Mouse (Mus musculus) midbrain, postnatal 0 days (tissue): Measurements from ENCODE around the gene Nrxn2. TPM values are rescaled to one million over a fixed set of nuclear protein-coding genes. Genes with fewer than 3 reads are reported as not detected.

Source experiments
- ATAC-seq: fragments of 200-750 bp; cut with Nextera tagmentation; 2 replicates; pipeline ENCODE4 v1.8.0; 2017; ENCODE audit warnings: moderate number of reproducible peaks, mild to moderate bottlenecking, moderate TSS enrichment, moderate library complexity; ENCODE audit not compliant: low FRiP score
- DNase-seq: peaks from one replicate; pipeline ENCODE4 v3.0.0-alpha.2; 2015; ENCODE audit warnings: low spot score
- H3K27ac ChIP-seq: fragments of 300-500 bp; sonication (generic); 2 replicates; pipeline ENCODE4 v1.5.1; 2014; ENCODE audit warnings: low read depth, mild to moderate bottlenecking, low read length, mixed read lengths
- H3K27me3 ChIP-seq: fragments of 300-500 bp; sonication (generic); 2 replicates; pipeline ENCODE4 v1.6.1; 2014; ENCODE audit warnings: low read length, control low read depth, mixed read lengths; ENCODE audit not compliant: insufficient read depth
- H3K36me3 ChIP-seq: fragments of 300-500 bp; sonication (generic); 2 replicates; pipeline ENCODE4 v1.6.1; 2014; ENCODE audit warnings: low read length, control low read depth, mixed read lengths; ENCODE audit not compliant: insufficient read depth
- H3K4me1 ChIP-seq: fragments of 300-500 bp; sonication (generic); 2 replicates; pipeline ENCODE4 v1.6.1; 2014; ENCODE audit warnings: mild to moderate bottlenecking, control low read depth, antibody characterized with exemption, low read length, mixed read lengths; ENCODE audit not compliant: insufficient read depth
- H3K4me2 ChIP-seq: fragments of 300-500 bp; sonication (generic); 2 replicates; pipeline ENCODE4 v1.6.1; 2014; ENCODE audit warnings: low read depth, mild to moderate bottlenecking, low read length, mixed read lengths; ENCODE audit not compliant: poor library complexity, severe bottlenecking
- H3K4me3 ChIP-seq: fragments of 300-500 bp; sonication (generic); 2 replicates; pipeline ENCODE4 v1.5.1; 2014; ENCODE audit warnings: low read depth, mild to moderate bottlenecking, low read length, moderate library complexity
- H3K9ac ChIP-seq: fragments of 300-500 bp; sonication (generic); replicated peaks from 2 replicates; pipeline ENCODE4 v1.6.1; 2014; ENCODE audit warnings: mild to moderate bottlenecking, low read length, moderate library complexity, mixed read lengths; ENCODE audit not compliant: poor library complexity, severe bottlenecking
- H3K9me3 ChIP-seq: fragments of 300-500 bp; sonication (generic); 2 replicates; pipeline ENCODE4 v1.6.1; 2016; ENCODE audit warnings: low read length, control low read depth
- CTCF ChIP-seq: IDR thresholded peaks from 2 replicates; pipeline ENCODE4 v1.5.1; 2016; ENCODE audit warnings: antibody characterized with exemption, mild to moderate bottlenecking
- WGBS: fragments of 180-500 bp; shearing (Covaris S2); extraction: QIAGEN DNeasy Blood & Tissue Kit; methylation state at CpG from one replicate; pipeline ENCODE4 v1.1.7; 2014; 5-methylcytosine and 5-hydroxymethylcytosine counted together
- polyA plus RNA-seq: library from polyadenylated mRNA; unstranded; fragments of >200 nt; fragmentation: Nextera tagmentation; extraction: Ambion mirVana; gene quantifications from 2 replicates; pipeline ENCODE4 v1.2.1, GENCODE M21; 2015
- total RNA-seq: library from RNA; depleted of rRNA; stranded (reverse); fragments of >200 nt; gene quantifications from 2 replicates; pipeline ENCODE4 v1.2.3, GENCODE M21; 2014

Nrxn2 gene
- total and polyA plus RNA-seq, 2 experiments from 2014 or later = 75.7 to 382 TPM

GRCm38 (mm10) chr19:6407109-6407508 lies 11.4 kb upstream of the Nrxn2 start:
- Histone ChIP-seq H3K27ac (no peak overlapping the region), H3K4me2 (no peak overlapping the region), H3K4me1 (peaks cover 2% of the 10 kb centered on the region; the same call in 1 of the 2 replicates), H3K36me3 (peaks cover 31% of the 10 kb centered on the region), H3K9me3 (no peaks in the 10 kb centered on the region), H3K9ac (no peak overlapping the region), H3K4me3 (no peak overlapping the region), H3K27me3 (no peaks in the 10 kb centered on the region; the same call in 1 of the 2 replicates)
- no peak for ATAC-seq
- WGBS = 76% methylated on average over 8 of the region's 8 CpGs
- no peak for TF ChIP-seq CTCF
- DNase-seq = no peak

GRCm38 (mm10) chr19:6407816-6408510 lies 10.6 kb upstream of the Nrxn2 start:
- H3K4me3 ChIP-seq = no peak overlapping the region
- no peak overlapping the region for H3K27ac ChIP-seq
- ATAC-seq = no peak
- WGBS = 51% methylated on average over 16 of the region's 16 CpGs
- H3K27me3 ChIP-seq = no peaks in the 10 kb centered on the region
- H3K36me3 ChIP-seq = peaks cover 26% of the 10 kb centered on the region
- no peaks in the 10 kb centered on the region for H3K4me1 ChIP-seq
- H3K4me2 ChIP-seq = no peak overlapping the region
- DNase-seq = no peak
- H3K9me3 ChIP-seq = no peaks in the 10 kb centered on the region
- no peak for TF ChIP-seq CTCF
- no peak overlapping the region for H3K9ac ChIP-seq

GRCm38 (mm10) chr19:6408749-6409148 lies 9.8 kb upstream of the Nrxn2 start:
- Histone ChIP-seq H3K4me2 (no peak overlapping the region), H3K27ac (no peak overlapping the region), H3K9me3 (no peaks in the 10 kb centered on the region), H3K36me3 (peaks cover 27% of the 10 kb centered on the region), H3K4me3 (no peak overlapping the region), H3K27me3 (no peaks in the 10 kb centered on the region), H3K9ac (no peak overlapping the region), H3K4me1 (no peaks in the 10 kb centered on the region)
- DNase-seq (no peak), ATAC-seq (no peak)
- 80% methylated on average over 8 of the region's 8 CpGs for WGBS
- TF ChIP-seq CTCF = no peak

GRCm38 (mm10) chr19:6409176-6409575 lies 9.4 kb upstream of the Nrxn2 start:
- Histone ChIP-seq H3K9ac (no peak overlapping the region), H3K27me3 (no peaks in the 10 kb centered on the region), H3K27ac (no peak overlapping the region), H3K4me3 (no peak overlapping the region), H3K4me1 (no peaks in the 10 kb centered on the region), H3K4me2 (no peak overlapping the region), H3K9me3 (no peaks in the 10 kb centered on the region), H3K36me3 (peaks cover 29% of the 10 kb centered on the region)
- DNase-seq = no peak
- no peak for ATAC-seq
- WGBS = 75% methylated on average over 5 of the region's 5 CpGs
- no peak for TF ChIP-seq CTCF

- ATAC-seq (no peak), DNase-seq (no peak)
- Histone ChIP-seq H3K4me2 (no peak overlapping the region), H3K4me1 (no peaks in the 10 kb centered on the region), H3K9me3 (no peaks in the 10 kb centered on the region), H3K27ac (no peak overlapping the region), H3K36me3 (peaks cover 25% of the 10 kb centered on the region), H3K9ac (no peak overlapping the region), H3K27me3 (no peaks in the 10 kb centered on the region), H3K4me3 (no peak overlapping the region)
- WGBS = 94% methylated on average over 5 of the region's 5 CpGs
- no peak for TF ChIP-seq CTCF
Observed at GRCm38 (mm10) chr19:6409936-6410335, 8.6 kb upstream of the Nrxn2 start.

GRCm38 (mm10) chr19:6412798-6413197 lies 5.7 kb upstream of the Nrxn2 start:
- Histone ChIP-seq H3K4me3 (no peak overlapping the region), H3K4me2 (no peak overlapping the region), H3K36me3 (peaks cover 24% of the 10 kb centered on the region), H3K9ac (no peak overlapping the region), H3K9me3 (no peaks in the 10 kb centered on the region), H3K4me1 (peaks cover 21% of the 10 kb centered on the region), H3K27ac (no peak overlapping the region), H3K27me3 (no peaks in the 10 kb centered on the region)
- no peak for TF ChIP-seq CTCF
- WGBS = 76% methylated on average over 14 of the region's 14 CpGs
- no peak for ATAC-seq
- DNase-seq = no peak
